Mouse (Mus musculus) bone marrow, adult 2 months (tissue): ENCODE measurements around the gene Fam126b. TPM values are rescaled to one million over a fixed set of nuclear protein-coding genes. Genes with fewer than 3 reads are reported as not detected.

ENCODE experiments used
- H3K27ac ChIP-seq: fragments of 200-500 bp; 2 replicates; pipeline ENCODE4 v1.5.1; 2012; ENCODE audit warnings: low read depth, mild to moderate bottlenecking, control low read depth, inconsistent platforms, low read length; ENCODE audit not compliant: control insufficient read depth, poor library complexity, insufficient read depth
- H3K4me1 ChIP-seq: fragments of 200-500 bp; 2 replicates; pipeline ENCODE4 v1.6.1; 2011; ENCODE audit warnings: low read length; ENCODE audit not compliant: control insufficient read depth, insufficient read depth
- H3K4me3 ChIP-seq: fragments of 200-500 bp; replicated peaks from 2 replicates; pipeline ENCODE3; 2011; ENCODE audit warnings: mild to moderate bottlenecking, low read depth, low read length, control low read depth; ENCODE audit not compliant: control insufficient read depth
- CTCF ChIP-seq: fragments of 200-500 bp; IDR thresholded peaks from 2 replicates; pipeline ENCODE4 v1.5.1; 2011; ENCODE audit warnings: low read length, control low read depth; ENCODE audit not compliant: control insufficient read depth, insufficient read depth
- POLR2A ChIP-seq: fragments of 200-500 bp; IDR thresholded peaks from 2 replicates; pipeline ENCODE4 v1.6.1; 2011; ENCODE audit warnings: low read depth, mild to moderate bottlenecking, control low read depth, low read length, borderline replicate concordance; ENCODE audit not compliant: control insufficient read depth
- WGBS: fragments of 180-500 bp; shearing (Covaris S2); methylation state at CpG from one replicate; pipeline ENCODE4 v1.1.7; 2018; 5-methylcytosine and 5-hydroxymethylcytosine counted together
- polyA plus RNA-seq: library from polyadenylated mRNA; stranded (reverse); fragments of >200 nt; gene quantifications from 2 replicates; pipeline ENCODE4 v1.2.4, GENCODE M21; 2011; ENCODE audit warnings: low replicate concordance; ENCODE audit not compliant: missing spikeins, insufficient read depth, insufficient read length

The Fam126b gene
- polyA plus RNA-seq, 1 experiment, result 4.0 TPM

DNA sequence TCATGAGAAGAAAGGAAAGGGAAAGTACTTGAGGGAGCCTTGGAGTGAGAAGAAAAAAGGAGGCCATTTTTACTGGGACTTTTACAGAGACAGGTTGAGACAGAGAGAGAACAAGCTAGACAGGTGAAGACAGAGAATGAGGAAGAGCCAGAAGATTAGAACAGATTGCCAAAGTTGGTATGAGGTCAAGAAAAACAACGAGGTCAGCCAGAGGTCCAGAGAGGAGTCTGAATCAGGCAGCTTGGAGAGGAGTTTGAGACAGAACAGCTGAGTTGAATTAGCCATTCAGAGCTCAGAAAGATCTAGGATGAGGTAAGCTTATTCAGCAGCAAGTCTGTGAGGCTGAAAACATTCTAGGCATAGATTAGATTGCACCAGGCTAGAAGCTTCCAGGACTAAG lies 44.7 kb downstream of the Fam126b start:
- WGBS, result 56% methylated on average over 1 of the region's 1 CpGs

GRCm38 (mm10) chr1:58507249-58507648 lies 78.9 kb downstream of the Fam126b start:
- no peak for TF ChIP-seq CTCF
- Histone ChIP-seq H3K4me3 (no peak overlapping the region), H3K4me1 (no peaks in the 10 kb centered on the region), H3K27ac (no peak overlapping the region)
- WGBS, result 83% methylated on average over 3 of the region's 3 CpGs

More for the DNA sequence above, 44.7 kb downstream of the Fam126b start:
- H3K27ac ChIP-seq, result no peak overlapping the region
- H3K4me1 ChIP-seq, result no peaks in the 10 kb centered on the region
- no peak overlapping the region for H3K4me3 ChIP-seq
- TF ChIP-seq CTCF (no peak), POLR2A (no peak)

DNA sequence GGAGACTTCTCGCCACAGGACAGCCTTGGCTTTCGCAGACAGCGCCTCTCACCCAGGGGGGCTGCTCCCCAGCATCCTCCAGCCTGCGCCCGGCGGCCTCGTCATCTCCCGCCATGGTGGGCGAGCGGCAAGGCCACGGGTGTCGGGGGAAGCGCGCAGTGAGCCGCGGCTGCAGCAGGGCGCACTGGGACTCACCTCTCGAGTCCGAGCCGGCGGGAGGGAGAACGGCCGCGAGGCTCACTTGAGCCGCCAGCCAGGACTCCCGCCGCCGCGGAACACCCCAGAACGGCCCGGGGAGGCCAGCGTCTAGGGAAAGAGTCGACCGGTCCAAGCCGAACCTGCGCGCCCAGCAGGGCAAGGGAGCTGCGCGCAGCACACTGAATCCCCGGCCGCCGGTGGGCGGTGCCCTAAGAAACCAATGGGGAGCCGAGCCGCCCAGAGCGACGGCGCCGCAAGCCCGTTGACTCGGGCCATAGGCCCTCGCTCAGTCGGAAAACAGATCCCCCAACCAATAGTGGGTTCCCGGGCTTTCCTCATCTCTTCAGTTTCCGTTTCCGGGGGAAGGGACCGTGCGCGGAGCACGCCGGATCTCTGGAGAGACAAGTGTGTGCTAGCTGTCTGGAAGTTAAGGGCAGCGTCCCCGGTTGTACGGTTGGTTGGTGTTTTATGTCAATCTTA lies 81.4 kb downstream of the Fam126b start, which contains the start of gene Orc2:
Gene Orc2 (minus strand): TSS at position 533 of the 678 bp plus-strand sequence.
- Histone ChIP-seq H3K4me3 (peak within 1 kb of the TSS; percentile 93), H3K4me1 (no peaks in the 10 kb centered on the region), H3K27ac (peak within 1 kb of the TSS; percentile 81)
- under 1% methylated on average over 64 of the region's 64 CpGs for WGBS
- TF ChIP-seq POLR2A (peak; percentile 79; the same call in 1 of the 2 replicates), CTCF (no peak)

DNA sequence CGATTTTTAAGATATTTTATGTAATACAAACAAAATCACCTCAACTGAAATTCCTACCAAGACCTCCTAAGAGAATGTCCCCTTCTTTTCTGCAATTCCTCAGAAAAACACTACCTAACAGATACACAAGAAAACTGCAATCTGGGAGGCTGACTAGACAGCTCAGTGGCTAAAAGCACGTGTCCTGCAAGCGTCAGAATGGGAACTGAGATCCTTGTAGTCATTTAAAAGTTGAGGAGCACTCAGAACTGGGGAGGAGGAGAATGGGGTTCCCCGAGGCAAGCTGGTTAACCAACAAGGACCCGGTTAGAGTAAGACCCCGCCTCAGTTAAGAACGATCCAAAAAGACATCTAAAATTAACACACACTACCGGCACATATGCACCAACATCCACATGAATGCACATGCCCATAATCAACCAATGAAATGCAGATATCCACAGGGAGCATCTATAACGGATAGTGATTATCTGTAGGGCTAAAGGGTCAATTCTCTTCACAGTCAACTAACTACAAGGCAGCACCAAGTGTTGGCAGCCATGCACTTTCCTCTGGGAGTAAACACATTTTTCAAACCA lies 82.2 kb downstream of the Fam126b start:
- no peaks in the 10 kb centered on the region for H3K4me1 ChIP-seq
- H3K27ac ChIP-seq, result peak overlapping the region; percentile 81; the same call in 1 of the 2 replicates
- TF ChIP-seq CTCF (no peak), POLR2A (no peak)
- 14% methylated on average over 9 of the region's 9 CpGs for WGBS
- peak overlapping the region; percentile 93 for H3K4me3 ChIP-seq

GRCm38 (mm10) chr1:58503134-58503533 lies 83.0 kb downstream of the Fam126b start:
- no peak overlapping the region for H3K4me3 ChIP-seq
- TF ChIP-seq CTCF (no peak), POLR2A (no peak)
- no peaks in the 10 kb centered on the region for H3K4me1 ChIP-seq
- no peak overlapping the region for H3K27ac ChIP-seq

- H3K4me3 ChIP-seq, result no peak overlapping the region
- TF ChIP-seq CTCF (no peak), POLR2A (no peak)
- H3K27ac ChIP-seq, result no peak overlapping the region
- 93% methylated on average over 1 of the region's 1 CpGs for WGBS
- no peaks in the 10 kb centered on the region for H3K4me1 ChIP-seq
These were observed 87.4 kb downstream of the Fam126b start for GRCm38 (mm10) chr1:58498758-58499157.

DNA sequence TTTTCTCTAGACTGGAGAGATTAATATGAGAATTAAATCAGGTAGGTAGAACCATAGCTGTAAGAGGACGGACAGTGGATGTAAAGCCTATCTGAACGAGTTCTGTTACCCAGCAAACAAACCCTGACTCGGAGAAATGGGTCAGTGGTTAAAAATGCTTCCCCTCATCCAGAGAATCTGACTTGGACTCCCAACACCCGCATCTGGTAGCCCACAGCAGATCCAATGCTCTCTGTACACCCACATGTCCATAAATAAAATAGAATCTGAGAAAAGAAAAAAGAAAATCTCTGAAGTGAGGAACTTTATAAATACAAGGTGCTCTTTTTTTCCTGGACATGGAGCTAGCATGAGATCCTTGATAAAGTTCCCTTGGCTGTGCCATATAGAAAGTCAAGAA lies 88.4 kb downstream of the Fam126b start:
- no peak for TF ChIP-seq POLR2A
- no peak for TF ChIP-seq CTCF
- H3K27ac ChIP-seq, result no peak overlapping the region
- WGBS, result 93% methylated on average over 4 of the region's 4 CpGs

DNA sequence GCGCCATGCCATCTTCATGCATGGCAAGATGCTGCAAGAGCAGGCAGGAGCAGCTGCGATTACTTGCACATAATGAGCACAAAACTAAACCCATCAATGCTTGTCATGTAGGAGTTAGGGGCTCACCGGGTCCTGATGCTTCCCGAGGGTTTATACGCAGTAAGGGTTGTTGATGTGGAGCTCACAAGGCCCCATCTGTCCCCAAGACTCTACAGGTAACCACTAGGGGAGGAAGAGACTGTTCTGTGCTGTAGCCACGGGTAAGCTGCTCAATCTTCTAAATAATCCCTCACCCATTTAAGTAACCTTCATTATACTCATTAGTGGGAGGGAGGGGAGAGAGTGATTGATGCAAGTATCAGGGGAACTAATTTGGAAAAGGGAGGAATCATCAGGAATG lies 90.5 kb downstream of the Fam126b start:
- no peak overlapping the region for H3K4me3 ChIP-seq
- no peaks in the 10 kb centered on the region for H3K4me1 ChIP-seq
- 93% methylated on average over 6 of the region's 6 CpGs for WGBS
- no peak overlapping the region for H3K27ac ChIP-seq
- no peak for TF ChIP-seq CTCF
- no peak for TF ChIP-seq POLR2A

More for the DNA sequence above, 88.4 kb downstream of the Fam126b start:
- Histone ChIP-seq H3K4me3 (no peak overlapping the region), H3K4me1 (no peaks in the 10 kb centered on the region)

GRCm38 (mm10) chr1:58482647-58483046 lies 103.5 kb downstream of the Fam126b start:
- Histone ChIP-seq H3K4me1 (no peaks in the 10 kb centered on the region), H3K4me3 (no peak overlapping the region), H3K27ac (no peak overlapping the region)
- TF ChIP-seq CTCF (no peak), POLR2A (no peak)
- 91% methylated on average over 4 of the region's 4 CpGs for WGBS
